Mouse (Mus musculus) heart, adult 8-10 months (tissue): Measurements from ENCODE around the gene Chrm3. TPM values are rescaled to one million over a fixed set of nuclear protein-coding genes. Genes with fewer than 3 reads are reported as not detected.
"Not testable (repeated sequence)": the region's sequence is repeated elsewhere in the genome, so short reads cannot be mapped to it uniquely, and the experiment has no call there.

Source experiments
- DNase-seq: peaks from one replicate; pipeline ENCODE4 v3.0.0; 2022; ENCODE audit warnings: low spot score
- total RNA-seq, 4 experiments: library from RNA; stranded (reverse); gene quantifications; 2 replicates each; pipeline ENCODE4 v1.2.4; 2022

Chrm3 gene
- total RNA-seq = 1 to 10 TPM in 3 of 4 experiments, under 1 TPM in 1; 0.78 to 1.8 (median 1.2) TPM

DNA sequence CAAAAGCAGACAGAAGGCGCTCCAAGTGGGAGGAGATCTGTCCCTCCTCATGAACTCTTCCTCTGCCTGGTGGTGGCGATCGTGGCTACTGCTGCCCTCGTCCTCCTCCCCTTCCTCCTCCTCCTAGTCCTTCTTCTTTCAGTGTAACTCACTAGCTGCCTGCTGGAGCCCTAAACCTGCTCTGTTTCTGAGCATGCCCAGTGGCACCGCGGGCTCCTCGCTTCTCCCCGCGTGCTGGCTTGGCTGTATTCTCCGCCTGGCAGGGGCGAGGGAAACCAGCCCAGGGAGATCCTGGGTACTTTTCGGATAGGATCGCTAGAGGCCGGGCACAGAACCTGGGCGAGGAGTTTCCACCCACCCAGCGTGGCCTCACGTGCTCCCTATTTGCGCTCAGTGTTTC is at the start of gene Chrm3:
Gene Chrm3, minus strand, starts transcription at position 71 of the 400 bp plus-strand sequence.
- peak; percentile 16 for DNase-seq

DNA sequence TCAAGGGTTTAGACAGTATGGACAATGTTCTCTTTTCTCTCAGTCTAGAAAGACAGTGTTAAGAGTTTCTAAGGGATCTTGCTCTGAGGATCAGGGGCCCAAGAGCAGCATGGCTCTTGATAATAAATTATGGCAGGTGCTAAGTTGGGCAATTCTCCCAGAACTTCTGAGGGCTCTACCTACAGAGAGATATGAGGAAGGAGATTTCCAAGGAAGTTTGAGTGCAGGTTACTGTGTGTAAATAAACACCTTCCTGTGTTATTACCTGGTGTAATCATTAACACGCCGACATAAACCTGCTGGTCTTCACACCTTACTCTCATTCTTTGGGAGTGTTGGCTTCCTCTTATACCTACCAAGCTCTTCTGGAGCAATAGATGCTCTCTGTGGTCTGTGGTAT is 33.7 kb upstream of the Chrm3 start:
- no peak for DNase-seq

- DNase-seq = not testable (repeated sequence)
Observed at GRCm38 (mm10) chr13:10375487-10375886, 14.8 kb upstream of the Chrm3 start.

- DNase-seq = no peak
Observed at GRCm38 (mm10) chr13:10360199-10360694, 400 bp downstream of the Chrm3 start.

- DNase-seq = no peak
Observed at GRCm38 (mm10) chr13:10359516-10360198, 990 bp downstream of the Chrm3 start.

DNA sequence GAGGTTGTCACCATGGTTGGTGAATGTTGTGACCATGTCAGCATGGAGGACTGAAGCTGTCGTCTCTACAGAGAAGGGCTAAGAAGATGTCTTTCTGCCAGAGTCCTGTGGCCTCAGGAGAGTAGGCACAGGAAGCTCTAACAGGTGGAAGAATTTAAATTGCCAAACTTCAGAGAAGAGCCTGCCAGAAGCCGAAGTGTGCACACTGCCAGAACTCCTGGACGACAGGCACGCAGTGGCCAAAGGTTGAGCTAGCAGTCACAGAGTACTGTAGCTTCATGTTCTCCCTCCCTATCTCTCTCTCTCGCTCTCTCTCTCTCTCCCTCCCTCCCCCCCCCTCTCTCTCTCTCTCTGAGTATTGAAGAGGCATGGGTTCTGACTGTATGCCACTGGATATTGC is 4.9 kb downstream of the Chrm3 start:
- DNase-seq = no peak

DNA sequence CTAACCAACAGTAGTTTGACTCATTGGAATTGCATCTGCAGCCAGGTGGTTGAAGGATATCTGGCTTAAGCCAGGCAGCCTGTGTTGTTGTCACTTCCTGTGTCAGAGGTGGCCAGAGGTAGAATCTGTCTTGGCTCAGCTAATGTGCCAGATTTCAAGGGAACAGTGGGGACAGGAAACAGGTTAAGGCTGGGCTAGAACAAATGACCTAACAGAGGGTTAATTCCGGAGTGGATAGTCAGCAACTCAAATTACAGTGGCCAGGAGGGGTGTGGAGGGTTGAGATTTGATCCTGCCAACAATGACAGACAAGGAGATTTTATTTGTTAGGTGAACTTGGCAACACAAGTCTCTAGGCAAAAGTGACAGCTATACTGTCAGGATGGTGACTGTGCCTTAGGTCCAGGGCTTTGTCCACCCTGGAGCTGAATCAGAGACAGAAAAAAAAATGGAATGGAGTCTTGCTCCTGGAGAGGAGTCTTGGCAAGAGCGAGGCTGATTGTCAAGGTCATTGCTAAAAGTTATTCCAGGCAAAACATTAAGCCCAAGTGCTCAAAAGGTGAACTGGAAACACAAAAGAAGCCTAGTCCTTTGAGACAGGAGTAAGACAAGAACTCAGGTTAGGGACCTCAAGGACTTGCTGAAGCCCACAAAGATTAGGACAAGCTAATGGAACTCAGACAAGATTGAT is 5.6 kb downstream of the Chrm3 start:
- DNase-seq = no peak

GRCm38 (mm10) chr13:10352141-10352540 is 8.5 kb downstream of the Chrm3 start:
- DNase-seq = no peak

DNA sequence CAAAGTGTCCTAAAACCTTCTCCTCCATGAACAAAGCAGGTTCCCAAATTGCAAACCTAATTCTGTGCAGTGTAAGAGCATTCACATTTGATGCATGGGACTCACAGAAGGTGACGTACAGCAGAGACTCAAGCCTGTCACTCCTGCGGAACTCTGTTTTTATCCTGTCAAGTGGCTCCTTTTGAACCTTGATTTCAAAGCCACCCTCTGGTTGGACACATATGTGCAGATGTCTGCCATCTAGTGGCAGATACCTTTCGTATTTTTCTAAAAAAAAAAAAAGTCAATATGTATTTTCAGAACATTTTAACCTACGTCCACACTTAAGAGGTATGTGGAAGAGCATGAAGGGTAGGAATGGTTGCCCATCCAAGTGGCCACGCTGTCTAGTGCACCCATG is 16.3 kb downstream of the Chrm3 start:
- DNase-seq = no peak

- no peak for DNase-seq
Observed at GRCm38 (mm10) chr13:10335558-10335957, 25.1 kb downstream of the Chrm3 start.

DNA sequence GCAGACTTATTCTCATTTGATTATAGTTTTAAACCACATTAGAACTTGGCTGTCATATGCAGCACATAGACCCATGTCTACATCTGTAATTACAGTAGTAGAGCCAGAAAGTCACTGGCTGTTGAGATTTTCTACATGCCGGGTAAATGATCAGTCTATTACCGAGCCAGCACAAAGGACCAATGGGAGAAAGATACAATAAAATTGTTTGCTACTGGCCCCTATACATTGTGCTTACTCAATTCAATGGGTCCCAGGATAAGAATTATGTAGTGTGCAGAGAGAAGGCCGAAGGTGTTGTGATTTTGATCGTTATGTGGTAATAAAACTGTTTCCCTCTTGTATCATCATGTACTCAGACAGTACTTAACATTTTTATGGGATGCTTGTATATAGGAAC is 27.9 kb downstream of the Chrm3 start:
- no peak for DNase-seq

GRCm38 (mm10) chr13:10309811-10310210 is 50.8 kb downstream of the Chrm3 start:
- DNase-seq = no peak

DNA sequence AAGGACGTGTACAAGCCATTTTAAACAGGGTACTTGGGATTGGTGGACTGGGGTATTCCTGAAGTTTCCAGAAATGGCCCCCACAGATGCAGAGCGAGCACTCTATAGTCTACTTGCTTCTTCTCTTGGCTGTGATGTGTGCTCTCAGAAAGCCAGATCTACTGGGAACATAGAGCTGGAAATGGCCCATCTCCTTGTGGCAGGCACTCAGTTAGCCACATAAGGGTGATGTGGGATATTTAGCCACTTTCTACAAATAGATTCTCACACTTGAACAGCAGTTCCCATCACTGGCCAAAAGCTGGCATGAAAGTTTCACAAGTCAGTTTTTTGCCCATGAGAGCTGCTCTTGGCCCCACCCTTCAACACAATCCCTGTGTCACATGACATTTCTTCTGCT is 65.5 kb downstream of the Chrm3 start:
- no peak for DNase-seq

DNA sequence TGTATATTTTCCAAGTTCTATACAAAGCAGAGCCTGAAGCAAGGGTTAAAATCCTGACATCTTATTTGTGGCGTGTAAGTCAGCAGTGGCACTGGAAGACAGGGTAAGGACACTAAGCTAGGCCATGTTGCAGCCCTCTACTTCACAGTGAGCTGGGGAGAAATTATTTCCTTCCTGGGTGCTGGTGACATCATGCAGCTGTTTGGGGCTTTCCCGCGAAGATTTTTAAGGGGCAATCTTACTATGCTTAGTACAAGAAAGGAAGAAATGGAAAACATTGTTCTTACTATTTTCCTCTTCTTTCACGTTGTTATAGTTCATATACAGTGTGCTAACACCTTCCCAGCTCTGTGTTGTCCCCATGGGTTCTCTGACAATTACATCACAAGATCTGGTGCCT is 76.3 kb downstream of the Chrm3 start:
- no peak for DNase-seq

GRCm38 (mm10) chr13:10274907-10275306 is 85.7 kb downstream of the Chrm3 start:
- DNase-seq = no peak

- DNase-seq = no peak
Observed at GRCm38 (mm10) chr13:10263784-10264183, 96.9 kb downstream of the Chrm3 start.

DNA sequence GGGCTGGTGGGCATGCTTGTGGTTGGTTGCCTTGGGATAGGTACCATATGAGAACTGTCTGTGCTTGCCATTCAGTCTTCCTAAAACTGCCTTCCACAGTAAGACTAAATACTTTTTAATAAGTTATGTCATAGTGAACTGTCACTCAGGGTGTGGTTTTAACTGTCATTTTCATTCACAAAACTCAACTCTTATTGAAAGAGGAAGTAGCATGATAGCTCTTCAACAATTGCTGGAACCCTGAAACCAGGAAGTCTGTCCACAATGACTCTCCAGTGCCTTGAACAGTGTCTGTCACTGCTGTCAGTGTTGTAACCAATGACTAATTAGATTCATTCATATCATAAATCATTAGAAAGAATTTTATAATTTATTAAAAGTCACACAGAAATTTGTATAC is 107.6 kb downstream of the Chrm3 start:
- DNase-seq = no peak

DNA sequence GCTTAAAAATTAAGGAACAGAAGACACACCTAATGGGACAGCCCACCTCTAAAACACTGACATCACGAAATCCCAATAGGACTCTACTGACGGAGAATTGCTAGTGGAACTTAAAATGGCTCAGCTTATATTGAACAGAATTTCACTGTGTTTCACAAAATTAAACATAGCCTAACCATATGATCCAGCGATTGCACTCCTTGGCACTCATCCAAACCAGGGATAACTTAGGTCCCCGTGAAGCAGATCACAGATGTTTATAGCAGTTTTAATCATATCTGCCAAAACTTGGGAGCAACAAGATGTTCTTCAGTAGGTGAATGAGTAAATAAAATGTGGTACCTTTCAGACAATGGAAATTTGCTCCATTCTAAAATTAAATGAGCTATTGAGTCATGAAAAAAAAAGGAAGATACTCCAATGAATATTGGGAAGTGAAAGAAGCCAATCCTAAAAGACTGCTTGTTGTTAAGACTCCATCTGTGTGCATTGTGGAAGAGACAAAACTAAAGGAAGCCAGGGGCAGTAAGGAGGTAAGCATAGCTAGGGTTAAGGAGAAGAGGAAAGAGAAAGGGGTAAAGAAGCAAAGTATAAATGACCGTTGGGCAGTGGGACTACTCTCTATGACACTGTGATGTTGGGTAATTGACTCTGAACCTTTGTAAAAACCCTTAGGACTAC is 109.0 kb downstream of the Chrm3 start:
- DNase-seq = no peak

- DNase-seq = peak; percentile 26
Observed at GRCm38 (mm10) chr13:10244243-10244998, 116.2 kb downstream of the Chrm3 start.

DNA sequence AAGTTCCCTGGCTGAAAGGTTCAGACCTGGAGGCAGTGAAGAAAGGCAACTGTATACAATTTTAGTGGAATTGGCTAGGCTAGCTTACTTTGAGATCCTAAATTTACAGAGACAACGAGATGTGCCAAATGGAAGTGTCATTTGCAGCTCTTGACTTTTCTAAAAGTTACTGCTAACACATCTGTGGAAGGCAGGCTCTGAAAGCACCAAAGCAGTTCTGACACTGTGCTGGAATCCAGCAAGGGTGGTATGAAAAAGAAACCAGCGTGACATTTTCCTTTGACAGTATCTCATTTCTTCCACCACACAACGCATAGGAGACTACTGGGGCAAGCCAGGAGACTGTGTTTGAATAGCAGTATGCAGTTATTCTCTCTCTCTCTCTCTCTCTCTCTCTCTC is 120.4 kb downstream of the Chrm3 start:
- no peak for DNase-seq

GRCm38 (mm10) chr13:10239825-10240224 is 120.8 kb downstream of the Chrm3 start:
- no peak for DNase-seq

GRCm38 (mm10) chr13:10237616-10238015 is 123.0 kb downstream of the Chrm3 start:
- DNase-seq = no peak
